Mouse (Mus musculus): ENCODE data around the gene Zfp938.

The Zfp938 gene

GRCm38 (mm10) chr10:82240742-82241400, at the start of gene Zfp938:
TSS of gene Zfp938 (minus strand) at chr10:82241280.
- WGBS: under 1% methylated on average over 27 of the region's 27 CpGs

GRCm38 (mm10) chr10:82257331-82257730, 16.3 kb upstream of the Zfp938 start:
- 76% methylated on average over 2 of the region's 2 CpGs for WGBS

- WGBS: 58% methylated on average over 5 of the region's 5 CpGs
Measured at GRCm38 (mm10) chr10:82241401-82241788, 315 bp upstream of the Zfp938 start.

- 3% methylated on average over 47 of the region's 47 CpGs for WGBS
Measured at GRCm38 (mm10) chr10:82178257-82179064, 62.6 kb downstream of the Zfp938 start.

Data from cerebral cortex, adult 2 months (tissue).